Mouse (Mus musculus) mouse trophoblast stem cell (cell line): ENCODE results near the gene Nr1i2.
"Not testable (repeated sequence)": the region's sequence is repeated elsewhere in the genome, so short reads cannot be mapped to it uniquely, and the experiment has no call there.

ENCODE experiments used
- in situ Hi-C, 2 experiments: fragments of 300-500 bp; cut with MseI, MboI; formaldehyde crosslinking; loops; 2 replicates in 1 of 2; 3 replicates in 1 of 2; pipeline ENCODE4 v1.15.1; 2025

The Nr1i2 gene

DNA sequence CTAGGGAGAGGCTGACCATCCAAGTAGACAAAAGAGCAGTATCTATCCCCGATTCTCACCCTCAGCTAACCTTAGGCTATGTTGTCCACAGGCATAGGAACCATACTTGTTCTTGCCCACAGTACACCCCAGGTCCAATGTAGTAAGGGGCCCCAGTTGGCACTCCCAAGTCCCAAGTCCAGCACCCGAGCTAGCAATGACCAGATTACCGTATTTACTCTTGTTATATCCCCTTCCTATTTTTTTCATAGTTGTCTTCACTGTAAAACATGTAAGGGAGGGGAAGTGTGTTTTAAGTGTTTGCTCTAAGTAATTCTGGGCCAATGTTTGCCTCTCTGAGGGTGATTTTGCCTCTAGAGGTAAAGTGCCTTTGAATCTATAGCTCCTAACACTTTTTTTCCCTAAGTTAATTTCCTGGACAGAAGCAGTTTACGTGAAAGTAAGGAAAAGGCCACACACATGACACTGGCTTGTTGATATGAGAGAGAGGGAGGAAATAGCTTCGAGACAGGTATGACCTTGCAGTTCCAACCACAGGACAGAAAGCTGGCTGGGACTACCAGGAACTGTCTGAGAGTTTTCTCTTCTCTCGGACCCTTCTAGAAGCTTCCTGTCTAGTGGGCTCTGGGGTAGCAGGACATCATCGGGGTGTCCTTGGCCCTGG, at the start of gene Nr1i2:
Nr1i2 (minus strand) TSS at position 140 of the 664 bp plus-strand sequence.
- in situ Hi-C loops: no loop called here

DNA sequence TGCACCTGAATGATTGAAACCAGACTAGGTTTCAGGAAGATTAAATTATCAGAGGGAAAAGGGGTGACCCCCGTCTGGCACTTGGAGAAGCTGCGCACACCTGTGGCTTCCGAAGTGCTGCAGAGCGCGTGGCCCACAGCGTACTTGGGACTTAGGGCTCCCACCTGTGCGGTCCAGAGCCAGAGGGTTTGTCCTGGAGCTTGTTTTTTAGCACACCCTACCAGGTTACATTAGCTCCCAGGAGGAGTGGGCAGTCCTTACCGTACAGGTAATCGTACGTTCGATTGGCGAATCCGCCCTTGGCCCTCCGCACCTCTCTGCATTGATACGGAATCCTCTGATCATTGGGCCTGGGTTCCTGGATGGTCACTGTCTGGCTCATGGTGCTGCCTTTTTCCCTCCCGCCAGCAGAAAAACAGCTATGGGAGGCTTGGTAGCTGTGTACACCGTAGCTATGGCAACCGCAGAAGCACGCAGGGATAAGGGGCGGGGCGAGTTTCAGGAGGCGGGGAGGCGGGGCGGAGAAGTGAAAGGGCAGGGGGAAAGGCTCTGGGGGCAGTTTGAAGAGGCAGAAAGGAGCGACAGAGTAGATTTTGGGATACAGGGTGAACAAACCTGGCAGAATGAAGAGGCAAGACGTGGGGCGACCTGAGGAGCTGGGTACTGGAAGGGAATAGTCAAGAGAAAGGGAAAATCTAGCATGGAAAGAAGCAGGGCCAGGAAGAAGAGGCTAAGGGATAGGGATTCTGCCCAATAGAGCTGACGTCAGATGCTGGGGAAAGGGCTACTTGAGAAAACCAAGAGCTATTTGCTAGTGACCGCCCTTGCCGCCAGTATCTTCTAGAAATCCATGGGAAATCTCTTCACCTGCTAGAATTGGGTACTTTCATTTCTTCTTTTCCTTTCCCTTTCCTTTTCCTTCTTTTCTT, 47.0 kb upstream of the Nr1i2 start, which contains the start of gene Maats1:
Maats1 (minus strand) TSS at position 748 of the 929 bp plus-strand sequence.
- in situ Hi-C loops: loop anchor here in 1 of 2 experiments (10.0 kb wide), 1 partner anchor 143 kb away; no protein-coding TSS in a partner anchor

DNA sequence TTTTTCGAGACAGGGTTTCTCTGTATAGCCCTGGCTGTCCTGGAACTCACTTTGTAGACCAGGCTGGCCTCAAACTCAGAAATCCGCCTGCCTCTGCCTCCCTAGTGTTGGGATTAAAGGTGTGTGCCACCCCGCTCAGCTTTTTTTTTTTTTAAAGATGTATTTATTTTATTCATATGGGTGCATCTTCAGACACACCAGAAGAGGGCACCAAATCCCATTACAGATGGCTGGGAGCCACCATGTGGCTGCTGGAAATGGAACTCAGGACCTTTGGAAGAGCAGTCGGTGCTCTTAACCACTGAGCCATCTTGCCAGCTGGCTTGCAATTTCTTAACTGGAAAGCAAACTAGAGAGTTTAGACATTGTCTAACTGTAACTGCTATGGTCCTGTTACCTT, 43.5 kb upstream of the Nr1i2 start:
- in situ Hi-C loops: not testable (repeated sequence)

DNA sequence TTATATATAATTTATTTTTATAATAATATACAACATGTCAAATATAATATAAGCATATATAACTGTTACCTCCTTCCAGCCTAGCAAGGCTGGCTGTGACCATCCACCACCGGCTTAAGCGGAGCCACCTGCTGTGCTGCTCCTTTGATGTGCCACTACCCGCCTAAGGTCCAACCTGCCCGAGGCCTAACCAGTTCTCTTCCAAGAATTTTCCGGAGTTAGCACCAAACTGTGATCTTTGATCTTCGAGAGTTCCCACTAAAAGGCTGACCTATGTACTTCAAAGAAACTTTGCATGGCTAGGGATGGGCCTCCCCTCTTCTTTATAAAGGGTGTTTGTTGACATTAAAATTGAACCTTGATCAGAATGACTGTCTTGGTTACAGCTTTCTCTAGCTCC, 39.8 kb upstream of the Nr1i2 start:
- in situ Hi-C loops: no loop called here

DNA sequence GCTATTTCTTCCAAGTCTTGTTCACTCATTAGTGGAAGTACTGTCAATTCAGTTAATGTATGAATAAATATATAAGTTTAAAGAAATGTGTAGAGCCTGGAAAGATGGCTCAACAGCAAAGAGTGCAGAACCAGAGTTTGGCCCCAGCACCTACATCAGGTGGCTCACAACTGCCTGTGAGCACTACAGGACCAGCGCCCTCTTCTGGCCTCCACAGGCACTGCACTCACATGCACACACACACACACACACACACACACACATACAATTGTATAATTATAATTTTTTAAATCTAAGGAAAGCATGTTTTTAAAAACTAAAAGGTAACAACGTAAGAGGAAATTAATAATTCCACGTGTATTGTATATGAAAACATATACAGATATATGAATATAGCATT, 34.7 kb upstream of the Nr1i2 start:
- in situ Hi-C loops: no loop called here

DNA sequence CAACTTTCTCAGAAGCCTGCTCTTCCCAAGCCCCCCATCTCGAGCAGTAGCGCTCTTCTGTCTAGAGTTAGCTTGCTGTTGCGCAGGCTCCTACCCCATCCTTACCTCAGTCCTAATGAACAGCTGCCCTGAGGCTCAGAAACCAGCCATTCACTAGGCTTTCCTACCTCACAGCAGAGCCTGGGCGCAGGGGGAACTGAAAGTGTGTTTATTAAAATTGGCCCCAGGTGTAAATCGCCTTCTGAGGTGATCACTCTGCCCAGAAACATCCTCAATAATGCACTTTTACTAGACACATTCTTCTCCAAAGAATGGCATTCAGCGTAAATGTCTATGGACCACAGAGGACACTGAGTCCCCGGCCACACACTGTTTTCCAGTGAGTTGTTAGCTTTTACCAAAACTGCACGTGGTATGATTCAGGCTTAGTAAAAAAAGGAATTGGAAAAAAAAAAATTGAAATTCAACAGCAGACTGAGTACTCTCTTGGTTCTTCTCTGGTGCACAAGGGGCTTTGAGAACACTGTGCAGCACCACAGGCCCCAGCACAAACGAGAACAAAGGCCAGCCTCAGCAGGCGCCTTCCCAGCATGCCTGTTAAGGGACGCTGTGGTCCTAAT, 32.3 kb upstream of the Nr1i2 start:
- in situ Hi-C loops: no loop called here

DNA sequence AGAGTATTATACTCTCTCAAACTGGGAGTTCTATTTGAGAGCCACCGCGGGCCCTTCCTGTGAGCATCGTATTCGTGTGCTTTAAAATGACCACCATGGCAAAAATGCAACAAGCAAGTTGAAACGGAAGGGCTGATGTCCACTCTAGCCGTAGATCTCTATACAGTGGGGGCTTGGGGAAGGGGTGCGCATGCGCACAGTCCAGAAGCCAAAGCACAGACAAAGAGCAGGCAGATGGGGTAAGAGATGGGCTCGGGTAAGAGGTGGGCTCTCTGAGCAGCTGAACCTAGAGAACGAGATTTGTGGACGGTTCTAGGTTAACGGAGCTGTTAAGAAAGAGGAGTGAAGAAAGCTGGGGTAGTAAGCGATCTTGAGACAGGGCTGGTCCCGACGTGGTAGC, 29.7 kb upstream of the Nr1i2 start:
- in situ Hi-C loops: no loop called here

DNA sequence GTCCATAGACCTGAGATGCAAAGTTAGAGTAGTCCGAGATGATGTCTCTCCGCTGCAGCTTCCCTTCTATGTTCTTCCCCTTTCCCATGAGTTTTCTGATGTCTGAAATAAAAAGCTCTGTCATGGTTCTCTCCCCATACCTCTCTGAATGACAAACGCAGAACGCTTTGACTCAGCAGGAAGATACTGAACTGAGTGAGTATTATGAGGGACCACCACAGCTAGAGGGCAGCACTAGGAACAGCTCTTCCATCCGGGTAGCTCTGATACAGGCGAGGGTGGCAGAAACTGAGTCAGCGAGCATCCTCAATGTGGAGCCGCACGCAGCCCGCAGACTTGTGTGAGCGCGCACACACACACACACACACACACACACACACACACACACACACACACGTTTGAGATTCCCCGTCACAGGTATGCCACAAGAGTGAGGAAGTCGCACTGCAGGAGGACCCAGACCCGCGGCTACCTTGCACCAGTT, 26.9 kb upstream of the Nr1i2 start:
- in situ Hi-C loops: no loop called here

DNA sequence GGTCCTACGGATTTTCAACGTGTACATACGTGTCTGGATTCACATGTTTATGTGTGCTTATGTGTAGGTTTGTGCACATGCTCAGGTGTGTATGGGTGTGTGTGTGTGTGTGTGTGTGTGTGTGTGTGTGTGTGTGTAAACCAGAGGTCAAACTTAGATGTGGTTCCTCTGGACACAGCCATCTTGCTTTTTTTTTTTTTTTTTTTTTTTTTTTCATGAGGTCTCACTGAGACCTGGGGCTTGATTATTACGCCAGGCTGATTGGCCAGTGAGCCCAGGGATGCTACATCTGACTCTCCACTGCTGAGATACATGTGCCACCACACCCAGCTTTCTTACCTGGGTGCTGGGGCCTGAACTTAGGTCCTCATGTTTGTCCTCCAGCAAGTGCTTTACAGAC, 24.5 kb upstream of the Nr1i2 start:
- in situ Hi-C loops: no loop called here

DNA sequence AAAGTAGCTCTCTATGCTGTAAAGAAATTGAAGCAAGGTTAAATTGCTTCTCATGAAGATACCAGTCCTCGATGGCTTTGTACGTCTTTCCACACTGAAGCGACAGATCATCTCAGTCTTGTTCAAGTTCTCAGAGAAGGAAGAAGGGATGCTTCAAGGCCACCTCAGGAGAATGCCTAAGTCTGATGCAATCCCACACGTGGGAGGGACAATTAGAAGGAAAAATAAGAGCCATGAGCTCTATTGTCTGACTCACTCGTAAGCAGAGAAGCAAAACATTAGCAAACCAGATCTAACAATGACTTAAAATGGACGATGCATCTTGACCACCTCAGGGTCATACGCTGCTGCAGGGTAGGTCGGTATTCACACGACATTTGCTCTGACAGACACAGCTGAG, 23.9 kb upstream of the Nr1i2 start:
- in situ Hi-C loops: no loop called here

DNA sequence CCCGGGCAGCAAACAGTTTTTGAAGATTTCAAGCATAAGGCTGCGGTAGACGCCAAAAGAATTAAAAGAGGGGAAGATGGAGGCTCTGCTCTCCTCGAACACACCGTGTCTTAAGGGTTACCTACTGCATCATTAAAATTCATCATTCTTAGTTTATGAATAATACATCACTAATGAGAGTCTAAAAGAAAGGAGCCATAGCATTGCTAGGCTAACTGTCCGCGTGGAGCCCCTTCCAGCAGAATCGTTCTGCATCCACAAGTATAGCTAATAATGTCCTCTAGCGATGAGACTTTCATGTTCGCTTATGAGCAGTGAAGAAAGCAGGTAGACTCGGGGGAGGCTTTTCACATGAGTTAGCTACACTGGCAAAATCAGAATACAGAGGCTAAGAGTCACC, 13.6 kb upstream of the Nr1i2 start:
- in situ Hi-C loops: no loop called here

DNA sequence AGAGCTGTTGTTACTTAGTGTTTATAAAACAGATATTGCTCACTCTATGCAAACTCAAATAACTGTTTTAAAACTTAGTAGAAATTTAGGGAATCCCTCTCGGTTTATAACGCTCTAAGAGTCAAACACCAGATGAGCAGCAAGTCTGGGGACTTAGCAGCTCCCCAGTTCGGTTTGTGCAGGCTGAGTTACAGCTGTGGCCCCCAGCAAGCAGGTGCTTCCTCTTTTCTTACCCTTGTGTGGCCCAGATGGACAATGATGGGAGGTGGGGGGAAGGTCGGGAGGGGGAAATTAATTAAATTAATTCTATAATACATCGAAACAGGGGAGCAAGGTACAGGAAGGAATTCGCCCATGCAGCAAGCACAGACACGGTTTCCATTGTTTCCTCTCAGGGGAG, 13.0 kb upstream of the Nr1i2 start:
- in situ Hi-C loops: no loop called here

DNA sequence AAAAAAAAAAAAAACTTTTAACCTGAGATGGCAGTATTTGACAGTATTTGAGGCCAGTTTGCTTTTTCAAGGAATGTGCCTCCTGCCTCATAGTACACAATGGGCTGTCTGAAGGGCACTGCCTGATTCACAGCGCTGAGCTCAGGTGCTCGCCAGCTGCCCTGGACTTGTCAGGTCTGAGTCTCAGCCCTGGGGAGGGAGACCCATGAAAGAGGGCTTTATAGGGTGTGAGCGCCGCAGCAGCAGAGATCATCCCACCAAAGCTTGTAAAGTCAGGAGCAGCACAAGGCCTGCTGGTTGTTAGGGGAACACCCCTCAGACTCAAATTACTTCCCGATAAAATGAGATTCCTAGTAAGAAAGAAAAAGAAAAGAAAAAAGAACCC, 12.6 kb upstream of the Nr1i2 start:
- in situ Hi-C loops: no loop called here

DNA sequence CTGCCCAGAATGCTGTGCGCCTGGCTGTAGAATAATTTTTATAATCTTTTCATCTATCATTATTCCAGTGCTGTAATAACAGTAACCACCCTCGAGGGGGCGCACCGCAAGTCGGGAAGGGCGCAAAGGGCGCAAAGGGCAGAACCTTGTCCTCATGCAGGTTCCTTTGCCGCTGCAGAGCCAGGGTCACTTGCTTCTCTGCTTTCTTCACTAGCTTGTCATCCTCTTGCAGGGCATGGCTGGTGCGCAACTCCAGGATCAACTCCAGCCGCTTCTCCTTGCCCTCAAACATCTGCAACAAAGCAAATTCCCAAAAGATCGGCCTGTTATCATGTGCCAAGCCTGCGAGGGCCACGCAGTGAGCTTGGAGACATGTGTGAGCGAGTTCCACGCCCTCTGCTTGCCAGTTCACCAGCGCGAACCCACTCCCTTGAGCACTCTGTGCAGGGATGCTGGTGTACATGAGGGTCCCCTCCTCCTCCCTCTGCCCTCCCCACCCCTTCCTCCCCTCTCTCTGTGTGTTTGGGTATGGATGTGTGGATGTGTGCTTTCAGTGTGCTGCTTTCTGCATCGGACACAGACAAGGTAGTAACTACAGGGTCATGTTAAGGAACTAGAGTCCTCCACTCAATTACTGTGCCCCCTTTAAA, 12.1 kb upstream of the Nr1i2 start:
- in situ Hi-C loops: no loop called here

DNA sequence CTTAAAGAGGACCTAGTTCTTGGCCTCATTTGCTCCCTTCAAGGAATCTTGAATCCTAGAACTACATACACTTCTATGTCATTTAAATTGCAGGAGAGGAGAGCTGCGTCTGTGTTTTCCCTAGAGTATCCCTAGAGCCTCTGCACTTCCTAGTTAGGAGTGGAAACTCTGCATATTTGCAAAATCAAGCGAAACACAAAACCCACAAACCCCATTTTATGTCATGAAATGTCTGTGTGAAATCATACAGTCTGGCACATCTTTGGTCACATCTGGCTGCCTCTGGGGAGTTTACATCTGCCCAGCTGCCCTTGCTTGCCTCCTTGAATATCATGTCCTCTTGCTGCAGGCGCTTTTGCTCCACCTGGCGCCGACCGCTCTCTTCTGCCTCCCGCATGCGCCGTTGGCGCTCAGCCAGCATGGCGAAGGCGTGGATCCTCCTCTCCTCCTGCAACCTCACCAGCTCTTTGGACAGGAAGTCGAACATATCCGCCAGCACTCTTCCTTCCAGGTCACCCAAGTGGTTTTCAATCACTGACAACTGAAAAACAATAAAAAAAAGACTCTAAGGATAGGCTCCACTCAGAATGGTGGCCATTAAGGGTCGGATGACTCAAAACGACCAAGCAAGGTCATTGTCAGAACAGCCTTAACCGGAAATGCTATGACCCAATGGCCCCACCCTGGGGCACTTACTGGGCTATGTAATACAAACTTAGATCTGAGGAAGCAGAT, 10.0 kb upstream of the Nr1i2 start:
- in situ Hi-C loops: no loop called here

DNA sequence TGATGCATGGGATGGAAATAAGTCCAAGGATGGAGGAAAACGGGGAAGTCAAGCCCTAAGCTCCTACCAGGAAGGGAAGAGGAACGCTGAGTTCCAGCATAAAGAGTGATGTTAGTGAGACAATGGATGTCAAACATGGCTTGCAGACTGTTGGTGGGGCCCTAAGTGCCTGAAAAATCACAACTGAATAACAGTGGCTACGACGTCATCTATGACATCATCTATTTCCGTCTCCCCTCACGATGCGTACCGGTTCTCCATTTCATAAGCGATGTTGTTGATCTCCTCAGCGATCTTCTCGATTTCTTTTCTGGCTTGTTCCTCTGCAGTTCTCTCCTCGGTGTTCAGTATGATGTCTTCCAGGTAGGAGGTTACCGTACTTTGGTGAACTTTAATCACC, 7.7 kb upstream of the Nr1i2 start:
- in situ Hi-C loops: no loop called here

DNA sequence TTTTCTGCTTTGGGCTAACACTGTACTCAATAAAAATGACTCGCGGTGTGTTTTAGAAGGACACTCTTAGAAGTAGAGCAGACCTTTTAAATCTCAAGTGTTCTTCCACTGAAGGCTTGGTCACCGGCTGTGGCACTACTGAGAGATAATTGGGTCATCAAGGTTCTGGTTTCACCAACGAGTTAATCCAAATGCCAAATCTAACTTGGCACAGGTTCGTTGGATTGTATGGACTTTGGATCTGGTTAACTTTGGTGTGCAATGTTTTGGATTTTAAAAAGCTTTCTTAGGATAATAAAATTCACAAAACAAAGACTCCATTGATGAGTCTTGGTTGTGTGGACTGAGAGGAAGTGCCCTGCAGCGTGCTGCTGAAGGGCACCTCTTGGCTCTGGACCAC, 3.8 kb upstream of the Nr1i2 start:
- in situ Hi-C loops: no loop called here

DNA sequence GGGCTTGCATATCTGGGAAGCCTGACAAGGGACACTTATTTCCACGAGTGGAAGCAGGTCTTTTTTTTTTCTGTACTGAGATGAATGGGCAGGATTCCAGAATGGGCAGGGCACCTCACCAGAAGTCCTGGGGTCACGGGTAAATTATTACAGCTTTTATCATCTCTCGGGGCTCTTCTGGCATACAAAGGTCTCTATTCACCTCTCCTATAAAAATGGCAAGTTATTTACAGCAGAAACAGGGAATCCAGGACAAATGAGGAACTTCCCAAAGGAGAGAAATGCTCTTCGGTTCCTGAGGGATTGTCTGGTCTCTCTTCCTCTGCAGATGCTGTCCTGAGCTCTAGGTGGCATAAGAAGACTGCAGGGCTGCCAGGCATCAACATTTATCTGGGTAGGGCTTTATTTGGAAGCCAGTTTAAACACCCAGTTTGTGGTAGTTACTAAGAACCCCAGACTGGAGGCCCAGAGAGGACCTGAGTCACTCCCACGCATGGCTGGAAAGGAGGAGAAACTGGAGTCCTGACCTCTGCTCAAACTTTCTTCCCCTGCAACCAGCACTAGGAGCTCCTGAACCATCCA, 816 bp upstream of the Nr1i2 start:
- in situ Hi-C loops: no loop called here

DNA sequence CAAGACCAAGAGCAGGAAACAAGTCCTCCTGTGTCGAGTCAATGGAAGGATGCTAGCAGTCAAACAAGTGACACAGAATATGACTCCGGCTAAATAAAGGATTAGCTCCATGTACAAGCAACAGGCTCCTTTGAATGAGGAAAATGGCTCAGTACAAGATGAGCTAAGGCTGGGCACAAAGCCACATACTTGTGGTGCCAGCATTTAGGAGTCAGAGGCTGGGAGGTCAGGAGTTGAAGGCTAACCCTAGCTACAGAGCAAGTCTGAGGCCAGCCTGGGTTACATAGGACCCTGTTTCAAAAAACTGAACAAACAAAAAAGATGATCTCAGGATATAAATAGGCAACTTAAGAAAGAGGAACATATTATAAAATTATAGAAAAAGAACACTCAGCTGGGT, 4.5 kb downstream of the Nr1i2 start:
- in situ Hi-C loops: no loop called here

DNA sequence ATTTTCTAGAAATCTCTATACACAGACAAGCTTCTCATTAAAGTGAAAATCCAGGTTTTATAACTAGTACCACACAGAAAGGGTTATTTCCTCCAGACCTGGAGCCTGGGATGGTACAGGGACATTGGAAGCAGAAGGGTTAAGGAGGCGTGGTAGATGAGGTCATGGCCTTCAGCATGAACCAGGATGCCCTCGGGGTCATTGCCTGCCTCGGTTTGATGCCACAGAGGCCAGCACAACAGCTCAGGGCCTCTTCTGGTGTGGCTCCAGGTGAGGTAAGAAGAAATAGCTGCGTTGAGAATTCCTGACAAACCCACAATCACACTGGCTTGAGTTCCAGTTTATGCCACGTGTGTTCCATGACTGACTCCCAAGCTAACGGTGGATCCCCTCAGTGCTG, 5.8 kb downstream of the Nr1i2 start:
- in situ Hi-C loops: no loop called here

DNA sequence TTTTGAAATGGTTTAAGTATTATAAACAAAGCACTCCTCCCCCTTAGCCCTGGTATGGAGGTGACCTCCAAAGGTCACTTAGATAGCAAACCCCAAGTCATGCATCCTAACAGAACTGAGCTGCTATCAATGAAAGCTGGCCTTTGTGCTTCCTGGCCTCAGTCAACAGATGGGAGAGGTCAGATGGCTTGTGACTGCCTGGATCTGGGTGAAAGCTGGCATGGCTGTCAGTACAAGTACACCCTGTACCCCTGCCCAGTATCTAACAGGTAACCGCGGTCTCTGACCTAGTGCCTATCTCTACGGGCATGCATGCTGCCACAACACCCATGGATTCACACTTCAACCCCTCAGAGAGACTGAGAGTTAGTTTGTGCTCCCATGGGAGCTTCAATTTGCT, 6.9 kb downstream of the Nr1i2 start:
- in situ Hi-C loops: no loop called here
